Mouse (Mus musculus) CH12.LX (cell line): ENCODE measurements around the gene Per1. TPM values are rescaled to one million over a fixed set of nuclear protein-coding genes. Genes with fewer than 3 reads are reported as not detected.
A peak's percentile ranks its signal among the peaks of the same experiment; 100 is the strongest.

Experiments
- DNase-seq: peaks from one replicate; pipeline ENCODE4 v3.0.0-alpha.2; 2013; ENCODE audit errors: extremely low read depth
- H3K27ac ChIP-seq: 2 replicates; pipeline ENCODE4 v1.5.1; 2012; ENCODE audit warnings: low read depth, mild to moderate bottlenecking, control low read depth, moderate library complexity; ENCODE audit not compliant: insufficient read depth
- H3K27me3 ChIP-seq: replicated peaks from 2 replicates; pipeline ENCODE3; 2012; ENCODE audit warnings: inconsistent platforms
- H3K36me3 ChIP-seq, 2 experiments: replicated peaks in 1 of 2; 2 replicates each; pipeline versions ENCODE3 to v1.6.1; 2012; ENCODE audit warnings: inconsistent platforms in 1 of 2, low read length in 1 of 2, mild to moderate bottlenecking in 1 of 2, mixed read lengths in 1 of 2, moderate library complexity in 1 of 2; ENCODE audit not compliant: control insufficient read depth in 1 of 2, insufficient read depth in 1 of 2
- H3K4me1 ChIP-seq, 2 experiments: 2 replicates each; pipeline ENCODE4 v1.6.1; 2012; ENCODE audit warnings: inconsistent platforms in 1 of 2, moderate library complexity in 1 of 2; ENCODE audit not compliant: insufficient read depth in 2 of 2, control insufficient read depth in 1 of 2
- H3K4me2 ChIP-seq: 2 replicates; pipeline ENCODE4 v1.6.1; 2012; ENCODE audit warnings: low read depth, mild to moderate bottlenecking, control low read depth; ENCODE audit not compliant: poor library complexity, insufficient read depth, severe bottlenecking
- H3K4me3 ChIP-seq, 3 experiments: fragments of 150-350 bp in 1 of 3; sonication (generic) in 1 of 3; replicated peaks in 1 of 3; 2 replicates each; pipeline versions ENCODE3 to v1.5.1; 2011 to 2012; ENCODE audit warnings: low read depth in 2 of 3, low read length in 2 of 3, mild to moderate bottlenecking in 2 of 3, moderate library complexity in 2 of 3, control low read depth in 1 of 3, improper control_type of control experiment in 1 of 3, inconsistent platforms in 1 of 3, mixed read lengths in 1 of 3; ENCODE audit not compliant: poor library complexity in 1 of 3
- H3K79me2 ChIP-seq: replicated peaks from 2 replicates; pipeline ENCODE4 v1.6.1; 2012; ENCODE audit warnings: mild to moderate bottlenecking, moderate library complexity; ENCODE audit not compliant: control insufficient read depth, poor library complexity, insufficient read depth, severe bottlenecking; ENCODE audit errors: extremely low read depth
- H3K9ac ChIP-seq: 2 replicates; pipeline ENCODE4 v1.6.1; 2012; ENCODE audit warnings: low read depth, mild to moderate bottlenecking, control low read depth, moderate library complexity; ENCODE audit not compliant: insufficient read depth
- H3K9me3 ChIP-seq: replicated peaks from 2 replicates; pipeline ENCODE3; 2012; ENCODE audit warnings: low read length, inconsistent platforms, mixed read lengths
- BHLHE40 ChIP-seq: IDR thresholded peaks from 2 replicates; pipeline ENCODE4 v1.6.1; 2011; ENCODE audit warnings: mild to moderate bottlenecking, low read depth, low read length, improper control_type of control experiment
- CHD1 ChIP-seq: IDR thresholded peaks from 2 replicates; pipeline ENCODE4 v1.6.1; 2012; ENCODE audit warnings: low read depth, low read length, improper control_type of control experiment, inconsistent platforms
- CHD2 ChIP-seq: IDR thresholded peaks from 2 replicates; pipeline ENCODE4 v1.6.1; 2011; ENCODE audit warnings: low read length, improper control_type of control experiment
- CTCF ChIP-seq, 2 experiments: IDR thresholded peaks in 1 of 2; conservative IDR thresholded peaks in 1 of 2; 2 replicates each; pipeline ENCODE4 v1.5.1; 2011 to 2012; ENCODE audit warnings: low read depth in 2 of 2, low read length in 2 of 2, improper control_type of control experiment in 1 of 2, inconsistent platforms in 1 of 2, mild to moderate bottlenecking in 1 of 2, moderate library complexity in 1 of 2
- E2F4 ChIP-seq: IDR thresholded peaks from 2 replicates; pipeline ENCODE4 v1.6.1; 2011; ENCODE audit warnings: low read depth, low read length, improper control_type of control experiment; ENCODE audit not compliant: insufficient replicate concordance
- ELF1 ChIP-seq: IDR thresholded peaks from 2 replicates; pipeline ENCODE4 v1.6.1; 2014; ENCODE audit warnings: low read depth, mild to moderate bottlenecking, inconsistent platforms, low read length, improper control_type of control experiment
- EP300 ChIP-seq: IDR thresholded peaks from 2 replicates; pipeline ENCODE4 v1.6.1; 2011; ENCODE audit warnings: low read length, improper control_type of control experiment
- ETS1 ChIP-seq: conservative IDR thresholded peaks from 2 replicates; pipeline ENCODE4 v1.6.1; 2012; ENCODE audit warnings: low read depth, mild to moderate bottlenecking, inconsistent platforms, low read length, improper control_type of control experiment, moderate library complexity
- GABPA ChIP-seq: IDR thresholded peaks from 2 replicates; pipeline ENCODE4 v1.6.1; 2012; ENCODE audit warnings: low read depth, low read length, improper control_type of control experiment, inconsistent platforms; ENCODE audit not compliant: insufficient replicate concordance
- HCFC1 ChIP-seq: IDR thresholded peaks from 2 replicates; pipeline ENCODE4 v1.6.1; 2012; ENCODE audit warnings: low read depth, mild to moderate bottlenecking, inconsistent platforms, low read length, improper control_type of control experiment
- IRF4 ChIP-seq: IDR thresholded peaks from 2 replicates; pipeline ENCODE4 v1.6.1; 2014; ENCODE audit warnings: low read depth, mild to moderate bottlenecking, inconsistent platforms, low read length, improper control_type of control experiment
- JUN ChIP-seq: IDR thresholded peaks from 2 replicates; pipeline ENCODE4 v1.6.1; 2011; ENCODE audit warnings: low read depth, mild to moderate bottlenecking, low read length, improper control_type of control experiment, moderate library complexity; ENCODE audit not compliant: insufficient read depth
- JUND ChIP-seq: conservative IDR thresholded peaks from 2 replicates; pipeline ENCODE4 v1.6.1; 2011; ENCODE audit warnings: low read depth, low read length, improper control_type of control experiment
- KAT2A ChIP-seq: IDR thresholded peaks from 2 replicates; pipeline ENCODE4 v1.6.1; 2012; ENCODE audit warnings: low read length, improper control_type of control experiment, inconsistent platforms; ENCODE audit not compliant: insufficient replicate concordance
- MAFK ChIP-seq: IDR thresholded peaks from 2 replicates; pipeline ENCODE4 v1.6.1; 2011; ENCODE audit warnings: low read length, improper control_type of control experiment; ENCODE audit not compliant: insufficient replicate concordance
- MAX ChIP-seq: IDR thresholded peaks from 2 replicates; pipeline ENCODE4 v1.6.1; 2011; ENCODE audit warnings: low read length, improper control_type of control experiment
- MAZ ChIP-seq: IDR thresholded peaks from 2 replicates; pipeline ENCODE4 v1.6.1; 2012; ENCODE audit warnings: low read depth, mild to moderate bottlenecking, inconsistent platforms, low read length, improper control_type of control experiment, moderate library complexity
- MEF2A ChIP-seq: IDR thresholded peaks from 2 replicates; pipeline ENCODE4 v1.6.1; 2014; ENCODE audit warnings: low read depth, mild to moderate bottlenecking, inconsistent platforms, low read length, improper control_type of control experiment, borderline replicate concordance
- MXI1 ChIP-seq: IDR thresholded peaks from 2 replicates; pipeline ENCODE4 v1.6.1; 2011; ENCODE audit warnings: mild to moderate bottlenecking, low read depth, low read length, improper control_type of control experiment
- MYC ChIP-seq: IDR thresholded peaks from 2 replicates; pipeline ENCODE4 v1.6.1; 2011; ENCODE audit warnings: low read depth, mild to moderate bottlenecking, improper control_type of control experiment, low read length
- NELFE ChIP-seq: IDR thresholded peaks from 2 replicates; pipeline ENCODE4 v1.6.1; 2011; ENCODE audit warnings: low read depth, low read length, improper control_type of control experiment
- NRF1 ChIP-seq: IDR thresholded peaks from 2 replicates; pipeline ENCODE4 v1.6.1; 2014; ENCODE audit warnings: low read depth, mild to moderate bottlenecking, inconsistent platforms, low read length, improper control_type of control experiment, moderate library complexity
- PAX5 ChIP-seq: IDR thresholded peaks from 2 replicates; pipeline ENCODE4 v1.6.1; 2012; ENCODE audit warnings: low read length, inconsistent platforms, mixed read lengths
- POLR2A ChIP-seq: IDR thresholded peaks from 2 replicates; pipeline ENCODE4 v1.6.1; 2011; ENCODE audit warnings: low read depth, mild to moderate bottlenecking, improper control_type of control experiment, low read length
- POLR2AphosphoS2 ChIP-seq: IDR thresholded peaks from 2 replicates; pipeline ENCODE4 v1.6.1; 2011; ENCODE audit warnings: low read depth, low read length, improper control_type of control experiment
- RAD21 ChIP-seq: IDR thresholded peaks from 2 replicates; pipeline ENCODE4 v1.6.1; 2011; ENCODE audit warnings: low read depth, mild to moderate bottlenecking, low read length, improper control_type of control experiment, moderate library complexity
- RCOR1 ChIP-seq: conservative IDR thresholded peaks from 2 replicates; pipeline ENCODE4 v1.6.1; 2012; ENCODE audit warnings: low read depth, mild to moderate bottlenecking, inconsistent platforms, low read length, improper control_type of control experiment
- SIN3A ChIP-seq: IDR thresholded peaks from 2 replicates; pipeline ENCODE4 v1.6.1; 2012; ENCODE audit warnings: low read length, improper control_type of control experiment, inconsistent platforms
- SMC3 ChIP-seq: IDR thresholded peaks from 2 replicates; pipeline ENCODE4 v1.6.1; 2011; ENCODE audit warnings: low read depth, low read length, improper control_type of control experiment
- TBP ChIP-seq: conservative IDR thresholded peaks from 2 replicates; pipeline ENCODE4 v1.6.1; 2011; ENCODE audit warnings: low read depth, low read length, improper control_type of control experiment
- TCF12 ChIP-seq: IDR thresholded peaks from 2 replicates; pipeline ENCODE4 v1.6.1; 2014; ENCODE audit warnings: low read depth, mild to moderate bottlenecking, inconsistent platforms, low read length, improper control_type of control experiment
- UBTF ChIP-seq: IDR thresholded peaks from 2 replicates; pipeline ENCODE4 v1.6.1; 2012; ENCODE audit warnings: low read depth, mild to moderate bottlenecking, inconsistent platforms, low read length, improper control_type of control experiment, moderate library complexity
- USF1 ChIP-seq: IDR thresholded peaks from 2 replicates; pipeline ENCODE4 v1.6.1; 2014; ENCODE audit warnings: low read depth, mild to moderate bottlenecking, inconsistent platforms, low read length, improper control_type of control experiment
- USF2 ChIP-seq: conservative IDR thresholded peaks from 2 replicates; pipeline ENCODE4 v1.6.1; 2011; ENCODE audit warnings: low read depth, low read length, improper control_type of control experiment
- ZC3H11A ChIP-seq: IDR thresholded peaks from 2 replicates; pipeline ENCODE4 v1.6.1; 2012; ENCODE audit warnings: low read depth, mild to moderate bottlenecking, inconsistent platforms, low read length, improper control_type of control experiment
- ZKSCAN1 ChIP-seq: IDR thresholded peaks from 2 replicates; pipeline ENCODE4 v1.6.1; 2012; ENCODE audit warnings: low read depth, inconsistent platforms, low read length, improper control_type of control experiment, borderline replicate concordance
- ZMIZ1 ChIP-seq: IDR thresholded peaks from 2 replicates; pipeline ENCODE4 v1.6.1; 2012; ENCODE audit warnings: low read depth, mild to moderate bottlenecking, inconsistent platforms, low read length, improper control_type of control experiment
- ZNF384 ChIP-seq: IDR thresholded peaks from 2 replicates; pipeline ENCODE4 v1.6.1; 2012; ENCODE audit warnings: low read depth, low read length, improper control_type of control experiment, inconsistent platforms
- dilution Hi-C: fragments of 300-500 bp; cut with MboI; formaldehyde crosslinking; loops from 2 replicates; pipeline ENCODE4 v1.14.3; 2020; ENCODE audit warnings: low sequenced_read_pairs; ENCODE audit not compliant: extremely low pct_unique_long_range_greater_than_20kb, extremely low pct_ligation_motif_present
- in situ Hi-C: fragments of 300-500 bp; cut with MboI; formaldehyde crosslinking; loops from 3 replicates; pipeline ENCODE4 v1.14.3; 2019; ENCODE audit warnings: low sequenced_read_pairs, low pct_ligation_motif_present, low pct_unique_long_range_greater_than_20kb, mixed read lengths
- polyA plus RNA-seq: library from polyadenylated mRNA; unstranded; fragments of >175 nt; gene quantifications from 2 replicates; pipeline ENCODE4 v1.2.1, GENCODE M21; 2012; ENCODE audit warnings: low read depth; ENCODE audit not compliant: insufficient read length
- total RNA-seq, 2 experiments: library from RNA; depleted of rRNA; stranded (reverse); fragments of 300-350 nt in 1 of 2; fragments of >200 nt in 1 of 2; gene quantifications; 2 replicates each; pipeline ENCODE4 v1.2.3; 2012 to 2014

The Per1 gene
- total and polyA plus RNA-seq, 3 experiments, result 2.8 to 38.3 (median 11.8) TPM

- in situ Hi-C loops, result no loop called here
- Histone ChIP-seq H3K27ac (no peak overlapping the region), H3K4me2 (peak overlapping the region; percentile 60), H3K4me3 (peak overlapping the region in 2 of 3 experiments; percentile 34 to 35), H3K9me3 (no peaks in the 10 kb centered on the region), H3K36me3 (peaks cover 40 to 45% of the 10 kb centered on the region in 2 experiments), H3K9ac (peak overlapping the region; percentile 36; the same call in 1 of the 2 replicates), H3K4me1 (peaks cover 0 to 20% of the 10 kb centered on the region in 2 experiments; a peak in 2 of 4 replicates), H3K27me3 (peaks cover 47% of the 10 kb centered on the region), H3K79me2 (no peaks in the 10 kb centered on the region)
- TF ChIP-seq USF1, result no peak
- no peak for TF ChIP-seq USF2
- 0 out of 2 replicates have a peak, but pooled peaks have one; percentile 25 for TF ChIP-seq RCOR1
- TF ChIP-seq IRF4, result peak; percentile 75; the same call in 1 of the 2 replicates
- TF ChIP-seq ZC3H11A, result no peak
- no peak for TF ChIP-seq GABPA
- no peak; the same call in 1 of the 2 replicates for TF ChIP-seq NELFE
- TF ChIP-seq TBP, result peak; percentile 99
- TF ChIP-seq PAX5, result no peak
- TF ChIP-seq CHD1, result no peak
- TF ChIP-seq MYC, result peak; percentile 79; the same call in 1 of the 2 replicates
- TF ChIP-seq SIN3A, result peak; percentile 76
- TF ChIP-seq MXI1, result peak; percentile 60; the same call in 1 of the 2 replicates
- TF ChIP-seq TCF12, result peak; percentile 51; the same call in 1 of the 2 replicates
- TF ChIP-seq MAZ, result no peak
- no peak for TF ChIP-seq ZKSCAN1
- TF ChIP-seq JUND, result peak; percentile 72; the same call in 1 of the 2 replicates
- TF ChIP-seq RAD21, result no peak; the same call in 1 of the 2 replicates
- TF ChIP-seq E2F4, result peak; percentile 88; the same call in 1 of the 2 replicates
- 0 out of 2 replicates have a peak, but pooled peaks have one; percentile 41 for TF ChIP-seq MAX
- TF ChIP-seq ELF1, result peak; percentile 93
- peak; percentile 86 for TF ChIP-seq KAT2A
- TF ChIP-seq JUN, result peak; percentile 47
- peak; percentile 98 for TF ChIP-seq POLR2AphosphoS2
- peak; percentile 81 for TF ChIP-seq ZMIZ1
- peak; percentile 81 for TF ChIP-seq BHLHE40
- peak; percentile 24; the same call in 1 of the 2 replicates for TF ChIP-seq SMC3
- peak; percentile 61 for TF ChIP-seq HCFC1
- TF ChIP-seq MEF2A, result peak; percentile 77
- TF ChIP-seq MAFK, result peak; percentile 96
- no peak for TF ChIP-seq EP300
- no peak for TF ChIP-seq UBTF
- TF ChIP-seq ETS1, result peak; percentile 43; the same call in 1 of the 2 replicates
- TF ChIP-seq POLR2A, result peak; percentile 92
- TF ChIP-seq ZNF384, result peak; percentile 99
- no peak for TF ChIP-seq CTCF (conservative IDR thresholded peaks at IDR 0.05 in 1 of 2, IDR thresholded peaks at IDR 0.05 in 1 of 2; ENCODE audit: low read depth in 2 of 2, low read length in 2 of 2)
- no peak; the same call in 1 of the 2 replicates for TF ChIP-seq CHD2
- TF ChIP-seq NRF1, result peak; percentile 70
- dilution Hi-C loops, result no loop called here
- DNase-seq, result peak; percentile 93
Observed at GRCm38 (mm10) chr11:69110319-69111046, 15.5 kb downstream of the Per1 start.
